Mouse (Mus musculus) retina, postnatal 7 days (tissue): ENCODE measurements around the gene Zfhx3.

Experiments used
- DNase-seq: peaks from one replicate; pipeline ENCODE4 v3.0.0-alpha.2; 2012; ENCODE audit warnings: low read depth, low spot score

The Zfhx3 gene

GRCm38 (mm10) chr8:108788156-108788761 lies 845.8 kb downstream of the Zfhx3 start:
- no peak for DNase-seq

- no peak for DNase-seq
These were observed 846.3 kb downstream of the Zfhx3 start for GRCm38 (mm10) chr8:108788762-108789157.

GRCm38 (mm10) chr8:108790559-108791293 lies 848.3 kb downstream of the Zfhx3 start:
- DNase-seq: no peak

- no peak for DNase-seq
These were observed 853.6 kb downstream of the Zfhx3 start for GRCm38 (mm10) chr8:108796076-108796475.

- DNase-seq: no peak
These were observed 854.4 kb downstream of the Zfhx3 start for GRCm38 (mm10) chr8:108796882-108797281.

- no peak for DNase-seq
These were observed 855.6 kb downstream of the Zfhx3 start for GRCm38 (mm10) chr8:108798012-108798411.

- no peak for DNase-seq
These were observed 856.8 kb downstream of the Zfhx3 start for GRCm38 (mm10) chr8:108799250-108799649.

GRCm38 (mm10) chr8:108800357-108800756 lies 857.9 kb downstream of the Zfhx3 start:
- no peak for DNase-seq

GRCm38 (mm10) chr8:108803017-108803416 lies 860.6 kb downstream of the Zfhx3 start:
- DNase-seq: no peak

- DNase-seq: no peak
These were observed 869.2 kb downstream of the Zfhx3 start for GRCm38 (mm10) chr8:108811694-108812093.

GRCm38 (mm10) chr8:108813375-108813774 lies 870.9 kb downstream of the Zfhx3 start:
- DNase-seq: no peak

GRCm38 (mm10) chr8:108819271-108819671 lies 876.8 kb downstream of the Zfhx3 start:
- DNase-seq: no peak

- DNase-seq: no peak
These were observed 877.4 kb downstream of the Zfhx3 start for GRCm38 (mm10) chr8:108819826-108820225.

GRCm38 (mm10) chr8:108820634-108821033 lies 878.2 kb downstream of the Zfhx3 start:
- no peak for DNase-seq

- no peak for DNase-seq
These were observed 880.4 kb downstream of the Zfhx3 start for GRCm38 (mm10) chr8:108822841-108823266.

GRCm38 (mm10) chr8:108824049-108824448 lies 881.6 kb downstream of the Zfhx3 start:
- DNase-seq: no peak

GRCm38 (mm10) chr8:108826414-108826813 lies 884.0 kb downstream of the Zfhx3 start:
- no peak for DNase-seq

GRCm38 (mm10) chr8:108827428-108827827 lies 885.0 kb downstream of the Zfhx3 start:
- no peak for DNase-seq

GRCm38 (mm10) chr8:108829305-108829717 lies 886.9 kb downstream of the Zfhx3 start:
- no peak for DNase-seq

- no peak for DNase-seq
These were observed 892.7 kb downstream of the Zfhx3 start for GRCm38 (mm10) chr8:108835143-108835542.

GRCm38 (mm10) chr8:108837788-108838187 lies 895.3 kb downstream of the Zfhx3 start:
- no peak for DNase-seq

- DNase-seq: no peak
These were observed 896.3 kb downstream of the Zfhx3 start for GRCm38 (mm10) chr8:108838761-108839160.

- no peak for DNase-seq
These were observed 899.9 kb downstream of the Zfhx3 start for GRCm38 (mm10) chr8:108842307-108842706.
